Mouse (Mus musculus) spleen, adult 18-20 months (tissue): Measurements from ENCODE around the gene Tnfrsf12a.

Experiments used
- DNase-seq, 2 experiments: peaks; one replicate each; pipeline ENCODE4 v3.0.0; 2022; ENCODE audit warnings: mixed read lengths in 2 of 2

Tnfrsf12a gene

DNA sequence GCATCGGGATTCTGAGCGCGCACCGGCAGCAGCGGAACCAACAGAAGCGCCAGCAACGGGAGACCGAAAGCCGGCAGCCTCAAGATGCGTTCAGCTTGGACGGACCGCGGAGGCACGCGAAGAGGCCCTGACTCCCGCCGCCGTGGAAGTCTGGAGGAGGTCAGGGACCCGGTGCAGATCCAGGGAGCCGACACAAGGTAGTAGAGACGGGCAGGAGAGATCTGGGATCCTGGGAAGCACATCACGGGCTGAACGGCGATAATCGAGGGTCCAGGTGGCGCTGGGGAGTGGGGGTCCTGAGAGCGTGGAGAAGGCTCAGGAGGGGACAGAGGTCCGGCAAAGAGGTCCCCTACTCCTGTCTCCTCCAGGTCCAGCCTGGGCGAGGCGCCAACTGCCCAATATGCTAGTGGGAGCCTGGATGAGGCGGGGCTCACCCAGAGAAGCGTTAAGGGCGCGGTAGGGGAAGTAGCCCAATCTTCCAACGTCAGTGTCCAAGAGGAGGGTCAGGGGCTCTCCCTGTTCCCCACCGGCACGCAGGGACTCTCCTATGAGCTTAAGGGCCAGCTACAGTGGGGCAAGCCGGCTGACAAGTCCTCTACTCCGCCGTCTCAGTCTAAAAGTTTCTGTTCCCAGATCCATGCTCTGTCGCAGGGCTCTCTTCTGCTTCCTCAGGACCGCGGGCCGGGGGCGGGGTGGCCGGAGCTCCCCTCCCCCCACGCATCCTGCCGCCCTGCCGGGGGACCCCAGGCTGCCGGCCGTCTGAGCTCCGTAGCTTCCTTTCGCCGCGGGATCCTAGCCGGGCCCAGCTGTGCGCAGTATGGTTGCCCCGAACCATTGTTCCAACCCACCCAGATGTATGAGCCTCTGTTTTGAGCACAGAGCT is 32.4 kb downstream of the Tnfrsf12a start, which contains the start of gene Mmp25:
Gene Mmp25, minus strand, starts transcription at position 665 of the 883 bp plus-strand sequence.
- no peak for DNase-seq

DNA sequence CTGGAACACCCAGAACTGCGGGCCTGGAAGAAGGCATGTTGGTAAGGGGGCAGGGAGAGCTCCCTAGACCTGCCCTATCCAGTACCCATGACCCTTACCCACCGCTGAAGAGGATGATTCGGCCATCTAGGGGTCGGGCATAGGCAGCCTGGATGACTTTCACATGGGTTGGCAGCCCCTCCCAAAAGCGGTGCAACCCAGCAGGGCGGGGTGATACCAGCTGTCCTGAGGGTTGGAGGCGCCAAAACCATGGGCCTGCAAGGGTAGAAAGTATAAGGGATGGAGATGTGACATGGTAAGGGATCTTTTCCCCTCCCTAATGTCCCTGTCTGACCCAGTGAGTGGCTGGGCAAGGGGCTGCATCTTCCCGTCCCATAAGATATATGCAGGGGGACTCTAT is 46.0 kb downstream of the Tnfrsf12a start:
- no peak for DNase-seq

DNA sequence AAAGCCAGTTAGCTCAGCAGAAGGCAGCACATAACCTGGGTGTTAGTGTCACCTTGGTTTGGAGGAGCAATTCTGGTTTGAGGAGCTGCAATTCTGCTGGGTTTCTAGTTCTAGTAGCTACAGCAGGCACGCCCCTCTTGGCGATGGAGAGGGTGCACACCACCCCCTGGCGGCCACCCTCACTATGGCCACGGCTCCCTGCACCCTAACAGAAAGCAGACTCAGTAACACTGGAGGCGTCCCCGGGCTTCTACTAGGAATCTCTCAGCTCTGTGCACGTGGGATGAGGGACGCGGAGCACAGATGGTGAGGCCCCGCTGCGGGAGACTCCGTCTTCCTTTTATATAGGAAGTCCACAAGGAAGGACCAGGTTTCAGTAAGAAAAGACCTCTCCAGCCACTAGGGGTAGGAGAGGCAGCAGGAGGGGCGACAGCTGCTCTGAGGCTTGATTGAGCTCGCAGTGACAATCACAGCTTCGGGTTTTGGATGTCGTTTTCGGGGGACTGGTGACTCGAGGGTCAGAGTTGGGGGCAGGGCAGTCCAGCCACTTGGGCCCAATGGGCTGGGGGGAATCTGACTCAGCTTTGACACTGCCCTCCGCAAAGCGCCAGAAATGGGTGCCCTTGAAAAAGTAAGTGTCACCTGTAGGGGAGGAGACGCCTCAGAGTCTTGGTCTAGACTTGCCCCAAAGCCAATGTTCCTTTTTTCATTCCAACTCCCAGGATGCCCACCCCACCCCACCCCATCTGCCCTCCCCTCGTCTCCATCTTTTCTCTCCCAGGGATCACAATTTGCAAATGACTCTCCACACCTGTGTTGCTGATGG is 46.9 kb downstream of the Tnfrsf12a start:
- DNase-seq: peak; percentile 55 to 82

DNA sequence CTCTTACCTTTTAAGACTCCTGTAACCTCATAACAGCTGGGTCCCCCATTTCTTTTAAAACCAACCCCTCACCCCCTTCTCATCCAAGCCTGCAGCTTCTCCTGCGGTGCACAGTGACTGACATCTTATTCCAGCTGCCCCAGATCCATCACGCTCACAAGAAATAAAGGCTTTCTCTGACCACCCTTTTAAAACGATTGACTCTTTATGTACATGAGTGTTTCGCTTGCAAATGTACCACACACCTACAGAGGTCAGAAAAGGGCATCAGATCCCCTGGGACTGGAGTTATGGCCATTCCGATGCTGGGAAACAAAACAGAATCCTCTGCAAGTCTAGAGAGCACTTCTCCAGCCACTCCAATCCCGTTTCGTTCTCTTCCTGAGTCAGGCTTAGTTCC is 49.5 kb downstream of the Tnfrsf12a start:
- no peak for DNase-seq
